In genomic region chr17:86812029-86812428, GRCm38 (mm10) we compare ENCODE assay signal across 9 mouse cellular contexts. TPM values are rescaled to one million over a fixed set of nuclear protein-coding genes. Genes with fewer than 3 reads are reported as not detected.
DNase-seq lines count a peak whose midpoint lies in the region; ATAC-seq and TF ChIP-seq lines count a peak whose summit lies in the region.
"Had no signal": no experiment of that assay in that cellular context is flagged by ENCODE, and none has a peak within 500 bp of the region (broad histone marks: within the 10 kb centered on the region; RNA-seq: fewer than 3 reads in every experiment).

No protein-coding gene starts in this region.

- H3K4me1 ChIP-seq in MEL (ENCODE audit: control insufficient read depth in 1 of 2, insufficient read depth in 2 of 2, low read length in 2 of 2): no peaks in the 10 kb centered on the region
- H3K4me1 ChIP-seq in brown adipose tissue, adult 24 weeks (ENCODE audit: control insufficient read depth, insufficient read depth, insufficient read length, low read length): no peaks in the 10 kb centered on the region
- H3K4me1 ChIP-seq in hindbrain, embryonic 14.5 days (replicated peaks; ENCODE audit: control insufficient read depth, insufficient read depth, low read length): no peaks in the 10 kb centered on the region

- no peak for ATAC-seq in hindbrain, embryonic 14.5 days (ENCODE audit: low FRiP score)

- no peaks in the 10 kb centered on the region for H3K79me2 ChIP-seq in MEL (ENCODE audit: control insufficient read depth, insufficient read depth, low read length, poor library complexity)

- TF ChIP-seq RAD21 in MEL (IDR thresholded peaks at IDR 0.05; ENCODE audit: low read depth, low read length): peak; percentile 79

- whole genome bisulfite sequencing in hindbrain, embryonic 14.5 days: 5% methylated on average over 4 of the region's 4 CpGs

- peak; percentile 85 for TF ChIP-seq CTCF in layer of hippocampus, adult 2 months (conservative IDR thresholded peaks at IDR 0.05)
- peak; percentile 21 to 83 (median 58) for TF ChIP-seq CTCF in MEL (IDR thresholded peaks at IDR 0.05 in 2 of 3, conservative IDR thresholded peaks at IDR 0.05 in 1 of 3; ENCODE audit: control insufficient read depth in 1 of 3, insufficient read depth in 1 of 3, low read depth in 2 of 3, low read length in 3 of 3, poor library complexity in 1 of 3, severe bottlenecking in 1 of 3)

- H3K9ac ChIP-seq in MEL (ENCODE audit: control insufficient read depth, low read depth, low read length, poor library complexity, severe bottlenecking): no peak overlapping the region
- no peak overlapping the region for H3K9ac ChIP-seq in hindbrain, embryonic 14.5 days
- H3K9ac ChIP-seq: heart, embryonic 15.5 days; neural tube, embryonic 13.5 days had no signal

- H3K9me3 ChIP-seq in MEL (replicated peaks; ENCODE audit: insufficient read depth, low read length): no peaks in the 10 kb centered on the region
- H3K9me3 ChIP-seq in hindbrain, embryonic 14.5 days (ENCODE audit: control insufficient read depth, low read length): no peaks in the 10 kb centered on the region
- H3K9me3 ChIP-seq: heart, embryonic 15.5 days; neural tube, embryonic 13.5 days had no signal

- H3K4me3 ChIP-seq in layer of hippocampus, adult 2 months: no peak overlapping the region
- no peak overlapping the region for H3K4me3 ChIP-seq in MEL (ENCODE audit: control insufficient read depth in 1 of 2, insufficient read depth in 1 of 2, low read depth in 2 of 2, low read length in 2 of 2)
- H3K4me3 ChIP-seq in brown adipose tissue, adult 24 weeks (ENCODE audit: insufficient read depth, low read depth, low read length): no peak overlapping the region
- H3K4me3 ChIP-seq in hindbrain, embryonic 14.5 days (replicated peaks; ENCODE audit: low read length): no peak overlapping the region
- H3K4me3 ChIP-seq: heart, embryonic 15.5 days; neural tube, embryonic 13.5 days had no signal

- H3K4me2 ChIP-seq in hindbrain, embryonic 14.5 days (replicated peaks): no peak overlapping the region
- H3K4me2 ChIP-seq: heart, embryonic 15.5 days; neural tube, embryonic 13.5 days had no signal

- TF ChIP-seq EP300 in MEL (IDR thresholded peaks at IDR 0.05; ENCODE audit: low read depth in 1 of 2, low read length in 2 of 2): no peak

- H3K36me3 ChIP-seq in MEL (ENCODE audit: control insufficient read depth in 1 of 2, insufficient read depth in 2 of 2, low read length in 2 of 2): no peaks in the 10 kb centered on the region
- H3K36me3 ChIP-seq in hindbrain, embryonic 14.5 days (replicated peaks; ENCODE audit: control insufficient read depth, insufficient read depth): no peaks in the 10 kb centered on the region
- H3K36me3 ChIP-seq: heart, embryonic 15.5 days; neural tube, embryonic 13.5 days had no signal

- H3K27me3 ChIP-seq in MEL (ENCODE audit: control insufficient read depth in 1 of 2, insufficient read depth in 2 of 2, low read length in 2 of 2): no peaks in the 10 kb centered on the region
- no peaks in the 10 kb centered on the region for H3K27me3 ChIP-seq in hindbrain, embryonic 14.5 days (ENCODE audit: control insufficient read depth, insufficient read depth, low read length)
- H3K27me3 ChIP-seq: heart, embryonic 15.5 days; neural tube, embryonic 13.5 days had no signal

- peak overlapping the region; percentile 7; the same call in 1 of the 2 replicates for H3K27ac ChIP-seq in layer of hippocampus, adult 2 months
- no peak overlapping the region for H3K27ac ChIP-seq in MEL (ENCODE audit: control insufficient read depth, low read depth, low read length)
- 0 out of 2 replicates have a peak overlapping the region, but pooled peaks have one; percentile 12 for H3K27ac ChIP-seq in brown adipose tissue, adult 24 weeks (replicated peaks; ENCODE audit: low read depth, low read length)
- H3K27ac ChIP-seq in hindbrain, embryonic 14.5 days: no peak overlapping the region
- H3K27ac ChIP-seq: heart, embryonic 15.5 days; neural tube, embryonic 13.5 days had no signal

- no peak for DNase-seq in layer of hippocampus, adult 2 months (ENCODE audit: low spot score in 2 of 2)
- no peak for DNase-seq in layer of hippocampus, postnatal 25 days (ENCODE audit: extremely low spot score in 1 of 2, low spot score in 1 of 2)
- peak; percentile 53 for DNase-seq in MEL (ENCODE audit: low read depth, low spot score)
- DNase-seq in hindbrain, embryonic 14.5 days (ENCODE audit: low spot score): peak; percentile 81
- peak; percentile 56 for DNase-seq in skeletal muscle tissue, adult 2 months (ENCODE audit: low read depth, low spot score)
- no peak for DNase-seq in spleen, postnatal 4 days (ENCODE audit: low spot score in 2 of 2)

- TF ChIP-seq POLR2A in MEL (IDR thresholded peaks at IDR 0.05; ENCODE audit: control insufficient read depth in 1 of 2, insufficient read depth in 1 of 2, low read depth in 1 of 2, low read length in 2 of 2, poor library complexity in 1 of 2): no peak

TF ChIP-seq in MEL, 35 proteins besides CTCF, POLR2A, EP300 and RAD21:
- 0 out of 2 replicates have a peak, but pooled peaks have one; percentile 18 for TF ChIP-seq RCOR1 (IDR thresholded peaks at IDR 0.05; ENCODE audit: low read depth, low read length)
- TF ChIP-seq NRF1 (IDR thresholded peaks at IDR 0.05; ENCODE audit: insufficient read depth, low read depth, low read length, poor library complexity, severe bottlenecking): no peak
- peak; percentile 76 for TF ChIP-seq ZC3H11A (IDR thresholded peaks at IDR 0.05; ENCODE audit: low read depth, low read length)
- no peak for TF ChIP-seq E2F4 (IDR thresholded peaks at IDR 0.05; ENCODE audit: borderline replicate concordance, low read depth, low read length)
- TF ChIP-seq SMC3 (IDR thresholded peaks at IDR 0.05; ENCODE audit: low read depth, low read length): peak; percentile 91

RNA-seq across cellular contexts. Expression of gene Epas1, which starts 58.5 kb away (rescaled TPM):
- total RNA-seq in layer of hippocampus, adult 2 months (2021): 10 to 100 TPM; 98.7 to 99.2 TPM
- 10 to 100 TPM; 75.1 to 99.4 TPM for total RNA-seq in layer of hippocampus, postnatal 25 days (2021)
- total RNA-seq in MEL (2012; rRNA removed): not detected in 2 replicates
- polyA plus RNA-seq in MEL (2012; ENCODE audit: insufficient read depth in 1 of 2, insufficient read length in 2 of 2, low read depth in 1 of 2, low replicate concordance in 2 of 2, missing spikeins in 1 of 2): not detected
- polyA plus RNA-seq in brown adipose tissue, adult 24 weeks (2012; ENCODE audit: insufficient read depth, insufficient read length, missing spikeins): 196 and 238 TPM in 2 replicates
- polyA plus RNA-seq in hindbrain, embryonic 14.5 days (2014; fragmentation: Nextera tagmentation; extraction: Ambion mirVana): 12.6 and 12.8 TPM in 2 replicates

Comparison
In these comparisons a context has a peak if more than half of its experiments do, and no peak if none do; other contexts are left out.
1. DNase-seq: peak in MEL (single experiment), hindbrain, embryonic 14.5 days (single experiment) and skeletal muscle tissue, adult 2 months (single experiment); none in layer of hippocampus, adult 2 months (0 of 2), layer of hippocampus, postnatal 25 days (0 of 2) and spleen, postnatal 4 days (0 of 2).
2. H3K27ac ChIP-seq: peak in layer of hippocampus, adult 2 months (single experiment) and brown adipose tissue, adult 24 weeks (single experiment); none in MEL (single experiment) and hindbrain, embryonic 14.5 days (single experiment).
3. RNA of gene Epas1, which starts 58.5 kb away (total RNA-seq): 75.1 to 99.4 TPM in layer of hippocampus, postnatal 25 days and 98.7 to 99.2 TPM in layer of hippocampus, adult 2 months; not detected in MEL; every median in the first group is over 10 times any median in the second.